Comparison of ENCODE assay signal across 11 mouse cellular contexts in the genomic region with DNA sequence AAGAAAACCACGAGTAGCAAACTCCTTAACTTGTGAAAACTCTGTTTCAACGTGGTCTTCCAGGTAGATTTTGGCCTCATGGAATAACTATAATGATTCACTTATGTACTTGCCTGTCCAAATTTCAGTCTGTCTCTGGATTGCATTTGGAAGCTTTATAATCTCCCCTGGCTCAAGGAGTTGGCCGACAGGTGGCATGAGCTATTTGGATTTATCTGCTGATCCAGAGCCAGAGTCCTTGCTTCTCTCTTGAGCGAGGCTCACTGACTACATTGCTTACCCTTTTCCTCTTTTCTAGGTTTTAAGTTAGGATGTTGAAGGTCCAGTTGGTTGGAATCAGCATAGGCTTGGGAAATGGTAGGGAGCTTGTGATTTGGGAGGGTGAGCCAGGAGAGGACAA.
"Had no signal": no experiment of that assay in that cellular context is flagged by ENCODE, and none has a peak within 500 bp of the region (broad histone marks: within the 10 kb centered on the region; RNA-seq: fewer than 3 reads in every experiment).

No protein-coding gene starts in this region.

- H3K4me3 ChIP-seq: kidney, embryonic 15.5 days; limb, embryonic 12.5 days; midbrain, embryonic 13.5 days had no signal

- H3K4me1 ChIP-seq: kidney, embryonic 15.5 days; limb, embryonic 12.5 days; midbrain, embryonic 13.5 days had no signal

- H3K9me3 ChIP-seq: kidney, embryonic 15.5 days; limb, embryonic 12.5 days; midbrain, embryonic 13.5 days had no signal

- DNase-seq: kidney, postnatal 14 days; liver; lung, adult 18-20 months; lung, postnatal 36 days; right cerebral cortex, adult 18-20 months; right cerebral cortex, postnatal 25 days; thymus, postnatal 4 days had no signal

- H3K27me3 ChIP-seq: kidney, embryonic 15.5 days; limb, embryonic 12.5 days; midbrain, embryonic 13.5 days had no signal

- H3K27ac ChIP-seq: kidney, embryonic 15.5 days; limb, embryonic 12.5 days; liver, embryonic 14.5 days; midbrain, embryonic 13.5 days had no signal

- H3K36me3 ChIP-seq: kidney, embryonic 15.5 days; limb, embryonic 12.5 days; midbrain, embryonic 13.5 days had no signal
